Mouse (Mus musculus): Measurements from ENCODE around the gene Msmp. TPM values are rescaled to one million over a fixed set of nuclear protein-coding genes. Genes with fewer than 3 reads are reported as not detected.

Gene Msmp
- polyA plus RNA-seq, 1 experiment from 2014 or later, result 0.49 TPM

Small RNA genes within 50 kb of the gene (microRNA-seq; reads per million reads assigned to microRNA genes)
- gene Gm25262, result 0.25 reads per million

Other genes with a start within 250 kb of the Msmp start
- 11.2 and 11.7 TPM in 2 replicates for gene Rusc2, start 202.5 kb downstream of the Msmp start, polyA plus RNA-seq (2014; fragmentation: Nextera tagmentation; extraction: Ambion mirVana)
- 0.18 TPM in 1 of 2 replicates, not detected in the other for gene Fam166b, start 155.4 kb downstream of the Msmp start, polyA plus RNA-seq (2014; fragmentation: Nextera tagmentation; extraction: Ambion mirVana)
- 8.6 and 9.5 TPM in 2 replicates for gene Tesk1, start 142.6 kb downstream of the Msmp start, polyA plus RNA-seq (2014; fragmentation: Nextera tagmentation; extraction: Ambion mirVana)
- gene Cd72, start 129.9 kb downstream of the Msmp start, polyA plus RNA-seq (2014; fragmentation: Nextera tagmentation; extraction: Ambion mirVana), result 4.2 and 4.8 TPM in 2 replicates
- not detected in 2 replicates for gene Sit1, start 100.8 kb downstream of the Msmp start, polyA plus RNA-seq (2014; fragmentation: Nextera tagmentation; extraction: Ambion mirVana)
- gene Ccdc107, start 91.6 kb downstream of the Msmp start, polyA plus RNA-seq (2014; fragmentation: Nextera tagmentation; extraction: Ambion mirVana), result 109 and 128 TPM in 2 replicates
- 42.5 and 47.6 TPM in 2 replicates for gene Arhgef39, start 84.8 kb downstream of the Msmp start, polyA plus RNA-seq (2014; fragmentation: Nextera tagmentation; extraction: Ambion mirVana)
- gene Car9, start 77.5 kb downstream of the Msmp start, polyA plus RNA-seq (2014; fragmentation: Nextera tagmentation; extraction: Ambion mirVana), result 4.0 and 9.4 TPM in 2 replicates
- gene Tpm2, start 60.7 kb downstream of the Msmp start, polyA plus RNA-seq (2014; fragmentation: Nextera tagmentation; extraction: Ambion mirVana), result 516 and 574 TPM in 2 replicates
- gene Creb3, start 22.2 kb downstream of the Msmp start, polyA plus RNA-seq (2014; fragmentation: Nextera tagmentation; extraction: Ambion mirVana), result 64.8 and 68.6 TPM in 2 replicates
- 66.0 and 69.8 TPM in 2 replicates for gene Tln1, start 21.8 kb downstream of the Msmp start, polyA plus RNA-seq (2014; fragmentation: Nextera tagmentation; extraction: Ambion mirVana)
- gene Rgp1, start 5.8 kb downstream of the Msmp start, polyA plus RNA-seq (2014; fragmentation: Nextera tagmentation; extraction: Ambion mirVana), result 25.4 and 29.7 TPM in 2 replicates
- gene Gba2, start 5.6 kb downstream of the Msmp start, polyA plus RNA-seq (2014; fragmentation: Nextera tagmentation; extraction: Ambion mirVana), result 13.2 and 15.5 TPM in 2 replicates
- 11.1 and 12.1 TPM in 2 replicates for gene Npr2, start 47.4 kb upstream of the Msmp start, polyA plus RNA-seq (2014; fragmentation: Nextera tagmentation; extraction: Ambion mirVana)
- gene Spag8, start 69.1 kb upstream of the Msmp start, polyA plus RNA-seq (2014; fragmentation: Nextera tagmentation; extraction: Ambion mirVana), result 0.74 and 1.2 TPM in 2 replicates
- gene Hint2, start 72.0 kb upstream of the Msmp start, polyA plus RNA-seq (2014; fragmentation: Nextera tagmentation; extraction: Ambion mirVana), result 113 and 115 TPM in 2 replicates
- 4.2 TPM in 2 replicates for gene Tmem8b, start 84.5 kb upstream of the Msmp start, polyA plus RNA-seq (2014; fragmentation: Nextera tagmentation; extraction: Ambion mirVana)
- gene Fam221b, start 84.7 kb upstream of the Msmp start, polyA plus RNA-seq (2014; fragmentation: Nextera tagmentation; extraction: Ambion mirVana), result 2.9 and 3.9 TPM in 2 replicates
- gene Olfr70, start 116.3 kb upstream of the Msmp start, polyA plus RNA-seq (2014; fragmentation: Nextera tagmentation; extraction: Ambion mirVana), result not detected in 2 replicates
- gene Olfr71, start 125.8 kb upstream of the Msmp start, polyA plus RNA-seq (2014; fragmentation: Nextera tagmentation; extraction: Ambion mirVana), result not detected in 2 replicates
- 0.61 and 0.85 TPM in 2 replicates for gene Hrct1, start 142.7 kb upstream of the Msmp start, polyA plus RNA-seq (2014; fragmentation: Nextera tagmentation; extraction: Ambion mirVana)
- gene Spaar, start 145.5 kb upstream of the Msmp start, polyA plus RNA-seq (2014; fragmentation: Nextera tagmentation; extraction: Ambion mirVana), result 0.04 TPM in 1 of 2 replicates, not detected in the other
- gene Olfr159, start 186.5 kb upstream of the Msmp start, polyA plus RNA-seq (2014; fragmentation: Nextera tagmentation; extraction: Ambion mirVana), result not detected in 2 replicates
- not detected in 2 replicates for gene Olfr156, start 239.4 kb upstream of the Msmp start, polyA plus RNA-seq (2014; fragmentation: Nextera tagmentation; extraction: Ambion mirVana)